Mouse (Mus musculus) MEL (cell line): ENCODE measurements around the gene LTO1. TPM values are rescaled to one million over a fixed set of nuclear protein-coding genes. Genes with fewer than 3 reads are reported as not detected.
"Not testable (repeated sequence)": the region's sequence is repeated elsewhere in the genome, so short reads cannot be mapped to it uniquely, and the experiment has no call there.

Experiments used
- DNase-seq: peaks from one replicate; pipeline ENCODE4 v3.0.0; 2011; ENCODE audit warnings: low read depth, low spot score
- H3K27ac ChIP-seq: 2 replicates; pipeline ENCODE4 v1.5.1; 2012; ENCODE audit warnings: low read depth, mild to moderate bottlenecking, control low read depth, low read length, moderate library complexity; ENCODE audit not compliant: control insufficient read depth
- H3K27me3 ChIP-seq, 2 experiments: fragments of 150-350 bp in 1 of 2; sonication (generic) in 1 of 2; 2 replicates each; pipeline ENCODE4 v1.6.1; 2012; ENCODE audit warnings: low read length in 2 of 2, mild to moderate bottlenecking in 2 of 2, improper control_type of control experiment in 1 of 2, moderate library complexity in 1 of 2; ENCODE audit not compliant: insufficient read depth in 2 of 2, control insufficient read depth in 1 of 2
- H3K36me3 ChIP-seq, 2 experiments: 2 replicates each; pipeline ENCODE4 v1.6.1; 2012 to 2014; ENCODE audit warnings: low read length in 2 of 2, improper control_type of control experiment in 1 of 2, inconsistent platforms in 1 of 2, mild to moderate bottlenecking in 1 of 2; ENCODE audit not compliant: insufficient read depth in 2 of 2, control insufficient read depth in 1 of 2
- H3K4me1 ChIP-seq, 2 experiments: fragments of 150-350 bp in 1 of 2; sonication (generic) in 1 of 2; 2 replicates each; pipeline ENCODE4 v1.6.1; 2012; ENCODE audit warnings: low read length in 2 of 2, improper control_type of control experiment in 1 of 2, mild to moderate bottlenecking in 1 of 2; ENCODE audit not compliant: insufficient read depth in 2 of 2, control insufficient read depth in 1 of 2
- H3K4me3 ChIP-seq, 2 experiments: fragments of 150-350 bp in 1 of 2; sonication (generic) in 1 of 2; 2 replicates each; pipeline ENCODE4 v1.5.1; 2012; ENCODE audit warnings: low read depth in 2 of 2, low read length in 2 of 2, mild to moderate bottlenecking in 2 of 2, moderate library complexity in 2 of 2, control low read depth in 1 of 2, improper control_type of control experiment in 1 of 2; ENCODE audit not compliant: control insufficient read depth in 1 of 2, insufficient read depth in 1 of 2
- H3K79me2 ChIP-seq: 2 replicates; pipeline ENCODE4 v1.6.1; 2012; ENCODE audit warnings: mild to moderate bottlenecking, low read length, moderate library complexity; ENCODE audit not compliant: control insufficient read depth, poor library complexity, insufficient read depth
- H3K9ac ChIP-seq: 2 replicates; pipeline ENCODE4 v1.6.1; 2012; ENCODE audit warnings: low read depth, mild to moderate bottlenecking, control low read depth, low read length, moderate library complexity; ENCODE audit not compliant: control insufficient read depth, poor library complexity, severe bottlenecking
- H3K9me3 ChIP-seq: fragments of 150-350 bp; sonication (generic); replicated peaks from 2 replicates; pipeline ENCODE4 v1.6.1; 2012; ENCODE audit warnings: mild to moderate bottlenecking, low read length, improper control_type of control experiment, moderate library complexity; ENCODE audit not compliant: insufficient read depth
- BHLHE40 ChIP-seq: IDR thresholded peaks from 2 replicates; pipeline ENCODE4 v1.6.1; 2012; ENCODE audit warnings: low read depth, mild to moderate bottlenecking, inconsistent platforms, low read length, improper control_type of control experiment, borderline replicate concordance
- CTCF ChIP-seq, 3 experiments: IDR thresholded peaks in 2 of 3; conservative IDR thresholded peaks in 1 of 3; 2 replicates each; pipeline ENCODE4 v1.5.1; 2011 to 2012; ENCODE audit warnings: low read length in 3 of 3, low read depth in 2 of 3, mild to moderate bottlenecking in 2 of 3, improper control_type of control experiment in 1 of 3, inconsistent platforms in 1 of 3, mixed read lengths in 1 of 3, moderate library complexity in 1 of 3; ENCODE audit not compliant: control insufficient read depth in 1 of 3, insufficient read depth in 1 of 3, poor library complexity in 1 of 3, severe bottlenecking in 1 of 3
- ELF1 ChIP-seq: IDR thresholded peaks from 2 replicates; pipeline ENCODE4 v1.6.1; 2014; ENCODE audit warnings: low read depth, mild to moderate bottlenecking, inconsistent platforms, low read length, improper control_type of control experiment, moderate library complexity
- EP300 ChIP-seq, 2 experiments: IDR thresholded peaks; 2 replicates each; pipeline ENCODE4 v1.6.1; 2011; ENCODE audit warnings: improper control_type of control experiment in 2 of 2, low read length in 2 of 2, low read depth in 1 of 2, mild to moderate bottlenecking in 1 of 2
- MAFK ChIP-seq: IDR thresholded peaks from 2 replicates; pipeline ENCODE4 v1.6.1; 2011; ENCODE audit warnings: low read depth, mild to moderate bottlenecking, low read length, improper control_type of control experiment, borderline replicate concordance
- MAX ChIP-seq: IDR thresholded peaks from 2 replicates; pipeline ENCODE4 v1.6.1; 2011; ENCODE audit warnings: low read length, improper control_type of control experiment
- MAZ ChIP-seq: IDR thresholded peaks from 2 replicates; pipeline ENCODE4 v1.6.1; 2012; ENCODE audit warnings: low read depth, mild to moderate bottlenecking, inconsistent platforms, low read length, improper control_type of control experiment
- MEF2A ChIP-seq: IDR thresholded peaks from 2 replicates; pipeline ENCODE4 v1.6.1; 2014; ENCODE audit warnings: low read depth, mild to moderate bottlenecking, inconsistent platforms, low read length, improper control_type of control experiment; ENCODE audit not compliant: poor library complexity, insufficient replicate concordance, severe bottlenecking; ENCODE audit errors: extremely low read depth
- MXI1 ChIP-seq: IDR thresholded peaks from 2 replicates; pipeline ENCODE4 v1.6.1; 2011; ENCODE audit warnings: mild to moderate bottlenecking, low read depth, low read length, improper control_type of control experiment
- NELFE ChIP-seq: IDR thresholded peaks from 2 replicates; pipeline ENCODE4 v1.6.1; 2011; ENCODE audit warnings: low read depth, low read length, improper control_type of control experiment
- POLR2A ChIP-seq, 2 experiments: IDR thresholded peaks; 2 replicates each; pipeline ENCODE4 v1.6.1; 2011 to 2012; ENCODE audit warnings: low read length in 2 of 2, mild to moderate bottlenecking in 2 of 2, control low read depth in 1 of 2, improper control_type of control experiment in 1 of 2, low read depth in 1 of 2, moderate library complexity in 1 of 2; ENCODE audit not compliant: control insufficient read depth in 1 of 2, insufficient read depth in 1 of 2, poor library complexity in 1 of 2
- POLR2AphosphoS2 ChIP-seq: IDR thresholded peaks from 2 replicates; pipeline ENCODE4 v1.6.1; 2011; ENCODE audit warnings: low read length, improper control_type of control experiment
- RAD21 ChIP-seq: IDR thresholded peaks from 2 replicates; pipeline ENCODE4 v1.6.1; 2011; ENCODE audit warnings: mild to moderate bottlenecking, low read depth, low read length, improper control_type of control experiment
- SIN3A ChIP-seq: IDR thresholded peaks from 2 replicates; pipeline ENCODE4 v1.6.1; 2012; ENCODE audit warnings: low read length, improper control_type of control experiment, inconsistent platforms
- SMC3 ChIP-seq: IDR thresholded peaks from 2 replicates; pipeline ENCODE4 v1.6.1; 2011; ENCODE audit warnings: low read depth, low read length, improper control_type of control experiment
- TBP ChIP-seq: IDR thresholded peaks from 2 replicates; pipeline ENCODE4 v1.8.0; 2011; ENCODE audit warnings: low read depth, low read length, improper control_type of control experiment
- ZKSCAN1 ChIP-seq: IDR thresholded peaks from 2 replicates; pipeline ENCODE4 v1.6.1; 2012; ENCODE audit warnings: low read depth, mild to moderate bottlenecking, inconsistent platforms, low read length, improper control_type of control experiment, moderate library complexity
- polyA plus RNA-seq, 2 experiments: library from polyadenylated mRNA; stranded (reverse) in 1 of 2; unstranded in 1 of 2; fragments of >175 nt in 1 of 2; fragments of >200 nt in 1 of 2; gene quantifications; 2 replicates each; pipeline versions ENCODE4 v1.2.1 to v1.2.4; 2012; ENCODE audit warnings: low replicate concordance in 2 of 2, low read depth in 1 of 2; ENCODE audit not compliant: insufficient read length in 2 of 2, insufficient read depth in 1 of 2, missing spikeins in 1 of 2
- total RNA-seq: library from RNA; depleted of rRNA; stranded (reverse); fragments of 300-350 nt; gene quantifications from 2 replicates; pipeline ENCODE4 v1.2.3, GENCODE M21; 2012

LTO1 gene
- total and polyA plus RNA-seq, 3 experiments: 18.1 to 18.4 TPM; not detected in 1

GRCm38 (mm10) chr7:144898506-144898905 lies 16.4 kb upstream of the LTO1 start:
- H3K4me1 ChIP-seq: peaks cover 5 to 13% of the 10 kb centered on the region in 2 experiments; a peak in 2 of 4 replicates
- TF ChIP-seq TBP (no peak), CTCF (IDR thresholded peaks at IDR 0.05 in 2 of 3, conservative IDR thresholded peaks at IDR 0.05 in 1 of 3; ENCODE audit: control insufficient read depth in 1 of 3, insufficient read depth in 1 of 3, low read depth in 2 of 3, low read length in 3 of 3, poor library complexity in 1 of 3, severe bottlenecking in 1 of 3) (no peak), EP300 (IDR thresholded peaks at IDR 0.05; ENCODE audit: low read depth in 1 of 2, low read length in 2 of 2) (no peak), POLR2AphosphoS2 (no peak), SIN3A (no peak), BHLHE40 (no peak), MXI1 (no peak), NELFE (no peak), MAFK (no peak), SMC3 (no peak)
- peaks cover 15% of the 10 kb centered on the region for H3K79me2 ChIP-seq
- peaks cover 0 to 9% of the 10 kb centered on the region in 2 experiments; a peak in 2 of 4 replicates for H3K36me3 ChIP-seq
- DNase-seq: no peak
- H3K27ac ChIP-seq: no peak overlapping the region
- no peak overlapping the region for H3K9ac ChIP-seq
- H3K4me3 ChIP-seq: no peak overlapping the region
- H3K27me3 ChIP-seq: no peaks in the 10 kb centered on the region
- no peaks in the 10 kb centered on the region for H3K9me3 ChIP-seq

- H3K36me3 ChIP-seq, H3K27me3 ChIP-seq, H3K9ac ChIP-seq, H3K4me3 ChIP-seq, H3K4me1 ChIP-seq: not testable (repeated sequence)
- DNase-seq: peak; percentile 59
- TF ChIP-seq CTCF (IDR thresholded peaks at IDR 0.05 in 2 of 3, conservative IDR thresholded peaks at IDR 0.05 in 1 of 3; ENCODE audit: control insufficient read depth in 1 of 3, insufficient read depth in 1 of 3, low read depth in 2 of 3, low read length in 3 of 3, poor library complexity in 1 of 3, severe bottlenecking in 1 of 3): peak; percentile 28 to 49 (median 48)
- TF ChIP-seq, all 39 proteins: peak for 1; not testable (repeated sequence) for 38
- H3K9me3 ChIP-seq, H3K79me2 ChIP-seq, H3K27ac ChIP-seq: not testable (repeated sequence)
Observed at GRCm38 (mm10) chr7:144905514-144905913, 9.4 kb upstream of the LTO1 start.

GRCm38 (mm10) chr7:144906708-144907397 lies 8.0 kb upstream of the LTO1 start:
- peaks cover 0 to 2% of the 10 kb centered on the region in 2 experiments; a peak in 1 of 4 replicates for H3K4me1 ChIP-seq
- no peaks in the 10 kb centered on the region for H3K27me3 ChIP-seq
- H3K79me2 ChIP-seq: no peaks in the 10 kb centered on the region
- peak overlapping the region; percentile 60 for H3K9ac ChIP-seq
- no peaks in the 10 kb centered on the region for H3K9me3 ChIP-seq
- H3K27ac ChIP-seq: no peak overlapping the region
- H3K36me3 ChIP-seq: no peaks in the 10 kb centered on the region
- peak; percentile 74 for DNase-seq
- TF ChIP-seq RAD21 (peak; percentile 40), ZKSCAN1 (no peak), MAX (no peak), ELF1 (no peak), SIN3A (peak; percentile 44; the same call in 1 of the 2 replicates), SMC3 (peak; percentile 52), MAZ (no peak), CTCF (IDR thresholded peaks at IDR 0.05 in 2 of 3, conservative IDR thresholded peaks at IDR 0.05 in 1 of 3; ENCODE audit: control insufficient read depth in 1 of 3, insufficient read depth in 1 of 3, low read depth in 2 of 3, low read length in 3 of 3, poor library complexity in 1 of 3, severe bottlenecking in 1 of 3) (peak; percentile 53 to 83 (median 64)), POLR2A (IDR thresholded peaks at IDR 0.05; ENCODE audit: control insufficient read depth in 1 of 2, insufficient read depth in 1 of 2, low read depth in 1 of 2, low read length in 2 of 2, poor library complexity in 1 of 2) (no peak), MEF2A (no peak)
- TF ChIP-seq, all 39 proteins: peak for 4
- peak overlapping the region; percentile 56 to 71 for H3K4me3 ChIP-seq
